Mouse (Mus musculus) left cerebral cortex, postnatal 4 days (tissue): Measurements from ENCODE around the gene Odf3l1. TPM values are rescaled to one million over a fixed set of nuclear protein-coding genes. Genes with fewer than 3 reads are reported as not detected.

ENCODE experiments used
- DNase-seq: peaks from one replicate; pipeline ENCODE4 v3.0.0-alpha.2; 2022
- intact Hi-C: fragments of 180-260 bp; cut with DNase I; formaldehyde crosslinking; loops from one replicate; pipeline ENCODE4 v1.15.1; 2025
- total RNA-seq, 2 experiments: library from RNA; stranded (reverse); gene quantifications; 2 replicates each; pipeline ENCODE4 v1.2.3; 2021

Gene Odf3l1
- total RNA-seq, 2 experiments from 2014 or later = not detected

DNA sequence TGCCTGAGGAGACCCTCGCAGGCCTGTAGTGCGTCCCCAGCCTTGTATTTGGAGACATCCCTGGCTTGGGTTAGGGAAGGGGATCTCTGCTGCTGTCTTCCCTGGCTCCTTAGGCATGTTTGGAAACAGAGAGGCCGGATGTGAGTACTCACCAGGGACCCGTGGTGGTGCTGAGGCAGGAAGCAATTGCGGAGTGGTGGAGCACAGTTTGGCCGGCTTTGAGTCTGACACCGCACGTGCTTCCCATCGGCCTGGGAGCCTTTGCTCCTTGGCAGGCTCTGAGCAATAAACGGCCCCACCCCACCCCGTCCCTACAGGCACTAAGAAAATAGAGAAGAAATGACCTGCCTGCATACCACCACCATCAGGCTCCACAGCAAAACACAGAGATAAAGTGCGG is 18.3 kb upstream of the Odf3l1 start:
- intact Hi-C loops = no loop called here
- DNase-seq = no peak

DNA sequence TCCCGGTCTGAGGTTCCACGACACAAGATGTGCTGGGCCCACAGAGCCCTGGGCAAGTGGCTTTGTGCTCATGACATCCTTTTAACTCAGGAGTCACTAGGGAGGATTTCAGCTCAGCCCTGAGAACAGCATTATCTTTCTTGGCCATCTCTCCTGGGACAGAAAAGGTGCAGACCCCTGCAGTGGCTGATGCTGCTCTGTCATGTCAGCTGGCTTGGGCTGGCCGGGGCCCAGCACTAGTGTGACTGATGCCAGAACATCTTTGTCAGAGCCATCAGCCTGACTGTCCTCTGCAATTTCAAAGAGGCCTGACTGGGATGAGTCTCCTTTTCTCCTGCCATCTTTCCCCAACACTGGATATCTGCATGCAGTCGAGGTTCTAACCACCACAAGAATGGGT is 17.8 kb upstream of the Odf3l1 start:
- intact Hi-C loops = no loop called here
- no peak for DNase-seq

DNA sequence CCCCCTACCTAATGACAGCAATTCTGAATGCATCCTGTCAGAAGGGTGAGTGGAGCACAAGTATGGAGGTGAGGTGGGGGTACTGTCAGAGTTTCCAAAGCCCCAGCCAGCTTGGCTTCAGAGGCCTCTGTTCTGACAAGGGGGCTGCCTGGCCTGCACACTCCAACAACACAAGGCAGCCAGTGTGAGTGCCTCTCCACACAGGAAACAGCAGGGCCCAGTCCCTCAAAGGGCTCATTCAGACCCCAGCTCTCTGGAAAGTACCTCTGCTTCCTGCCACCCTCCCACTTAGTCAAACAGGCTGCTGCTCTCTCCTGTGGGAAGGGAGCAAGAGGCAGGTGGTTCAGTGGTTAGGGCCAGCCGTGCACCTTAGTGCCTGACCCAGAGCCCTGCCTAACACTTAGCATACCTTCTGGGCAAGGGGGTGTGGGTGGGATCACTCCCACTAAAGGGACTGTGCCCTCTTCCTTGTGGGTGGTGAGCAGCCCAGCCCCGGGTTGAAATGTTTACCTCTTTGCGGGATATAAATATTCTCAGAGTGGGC is 17.1 kb upstream of the Odf3l1 start:
- intact Hi-C loops = no loop called here
- no peak for DNase-seq

DNA sequence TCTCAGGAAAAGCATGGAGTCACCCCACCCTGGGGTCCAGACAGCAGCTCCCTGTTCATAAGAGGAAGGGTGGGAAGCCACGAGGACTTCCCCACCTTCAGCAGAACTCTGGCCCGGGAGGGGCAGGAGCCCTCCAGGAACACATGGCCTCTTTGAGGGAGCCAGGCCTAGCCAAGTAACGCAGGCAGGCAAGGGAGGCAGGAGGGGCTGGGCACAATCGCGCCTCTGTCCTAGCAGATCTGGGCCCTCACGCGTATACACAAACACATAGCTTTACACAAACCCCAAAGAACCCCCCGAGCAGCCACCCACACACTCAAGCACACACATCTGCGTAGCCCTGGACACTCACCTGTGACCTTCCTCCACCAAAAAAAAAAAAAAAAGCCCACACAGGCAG is 16.3 kb upstream of the Odf3l1 start:
- DNase-seq = no peak
- intact Hi-C loops = no loop called here

DNA sequence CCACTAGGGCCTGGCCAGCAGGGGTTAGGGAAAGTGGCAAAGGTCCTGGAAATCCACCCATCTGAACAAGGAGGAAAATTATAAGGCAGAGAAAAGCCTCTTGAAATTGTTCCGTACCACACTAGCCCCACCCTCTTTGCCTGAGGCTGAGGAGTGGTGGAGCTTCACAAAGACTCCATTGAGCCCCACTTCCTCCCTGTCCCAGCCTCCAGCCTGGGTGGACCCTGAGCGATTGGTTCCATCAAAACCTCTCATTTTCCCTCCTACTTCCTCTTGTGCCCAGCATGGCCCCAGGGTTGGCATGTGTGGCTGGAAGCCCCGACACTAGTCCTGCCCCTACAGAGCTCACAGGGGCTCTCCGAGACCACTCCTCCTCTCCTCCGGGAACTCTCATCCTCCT is 12.8 kb upstream of the Odf3l1 start:
- DNase-seq = no peak
- intact Hi-C loops = no loop called here

DNA sequence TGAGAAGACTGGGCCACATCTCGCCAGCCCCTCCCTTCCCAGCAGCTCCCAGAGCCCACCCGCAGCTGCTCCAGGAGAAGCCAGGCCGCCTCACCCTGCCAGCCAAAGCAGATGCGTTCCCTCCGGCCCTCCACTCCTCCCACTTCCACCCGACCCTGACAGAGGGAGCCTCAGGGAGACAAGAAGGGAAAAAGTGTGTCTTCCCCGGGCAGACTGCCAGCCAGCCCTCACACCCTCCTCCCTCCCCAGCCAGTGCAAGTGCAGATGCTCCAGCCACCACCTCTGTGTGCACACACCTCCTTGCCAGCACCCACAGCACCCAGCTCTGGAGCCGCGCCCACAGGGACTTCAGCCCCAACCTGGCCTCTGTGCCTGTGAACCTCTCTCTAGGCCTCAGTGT is 12.3 kb upstream of the Odf3l1 start:
- intact Hi-C loops = no loop called here
- DNase-seq = peak; percentile 38

DNA sequence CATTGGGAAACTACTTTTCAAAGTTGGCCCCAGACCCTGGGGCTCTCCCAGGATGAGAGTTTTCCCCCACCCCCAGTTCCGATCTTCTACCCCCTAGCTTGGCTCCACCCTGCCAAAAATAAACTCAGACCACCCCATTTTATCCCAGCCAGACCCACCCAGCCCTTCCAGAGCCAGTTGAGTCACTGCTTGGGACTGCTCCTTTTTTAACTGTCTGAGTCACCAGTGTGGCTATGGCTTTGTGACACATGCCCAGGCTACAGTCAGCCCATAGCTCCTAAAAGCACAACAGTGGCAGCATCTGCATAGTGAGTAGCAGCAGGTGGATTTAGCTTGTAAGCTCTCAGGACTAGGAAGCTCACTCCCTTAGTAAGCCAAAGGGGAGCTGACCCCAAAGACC is 8.6 kb upstream of the Odf3l1 start:
- no peak for DNase-seq
- intact Hi-C loops = no loop called here

DNA sequence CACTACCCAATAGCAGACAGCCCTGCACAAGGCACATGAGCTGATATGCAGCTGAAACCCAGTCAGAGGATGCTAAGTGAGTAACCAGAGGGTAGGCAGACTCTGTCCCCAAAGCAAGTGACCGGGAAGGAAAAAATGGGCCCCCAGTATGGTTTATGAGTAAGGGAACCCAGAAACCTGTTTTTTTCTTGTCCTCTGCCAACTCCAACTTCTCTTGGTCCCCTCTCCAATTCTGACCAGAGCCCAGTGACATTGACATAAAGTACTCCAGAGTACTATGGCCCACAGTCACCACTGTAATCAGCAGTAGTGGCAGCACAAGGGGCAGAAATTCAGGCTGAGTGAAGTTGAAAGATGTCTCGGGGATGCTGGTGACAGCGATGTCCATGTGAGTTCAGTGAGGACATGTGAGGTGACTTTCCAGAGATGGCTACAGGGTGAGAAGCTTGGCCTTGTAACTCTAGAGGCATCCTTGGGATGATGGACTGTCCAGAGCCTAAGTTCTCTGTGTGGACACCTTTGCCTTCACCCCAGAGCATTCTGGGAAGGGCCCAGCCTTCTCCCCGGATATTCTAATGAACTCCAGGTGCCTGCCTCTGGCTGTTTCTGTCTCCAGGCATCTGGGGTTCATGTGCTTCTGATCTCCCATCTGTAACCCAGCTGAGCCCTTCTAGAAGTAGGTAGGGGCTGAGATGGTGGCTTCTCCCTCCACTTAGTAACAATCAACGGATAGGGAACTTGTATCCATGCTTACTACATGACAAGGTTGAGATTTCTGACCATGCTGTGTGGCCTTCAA is 7.8 kb upstream of the Odf3l1 start:
- intact Hi-C loops = no loop called here
- no peak for DNase-seq

DNA sequence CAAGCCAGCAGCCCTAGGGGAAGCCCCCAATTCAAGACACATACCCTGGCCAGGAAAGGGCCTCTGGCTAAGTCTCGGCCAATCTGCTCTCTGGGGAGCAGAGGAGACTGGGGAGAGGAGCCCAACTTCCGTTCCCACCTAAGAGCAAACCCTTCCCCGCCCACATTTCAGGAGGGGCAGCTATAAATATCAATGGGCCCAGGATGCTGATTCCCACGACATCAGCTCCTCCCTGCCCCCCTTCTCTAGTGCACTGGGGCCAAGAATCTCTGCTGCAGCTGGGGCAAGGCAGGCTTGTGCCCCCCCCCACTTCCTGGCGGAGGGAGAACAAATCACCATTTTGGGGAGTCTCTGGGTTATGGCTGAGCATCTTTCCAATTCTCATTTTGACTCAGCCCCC is 6.7 kb upstream of the Odf3l1 start:
- intact Hi-C loops = no loop called here
- no peak for DNase-seq

DNA sequence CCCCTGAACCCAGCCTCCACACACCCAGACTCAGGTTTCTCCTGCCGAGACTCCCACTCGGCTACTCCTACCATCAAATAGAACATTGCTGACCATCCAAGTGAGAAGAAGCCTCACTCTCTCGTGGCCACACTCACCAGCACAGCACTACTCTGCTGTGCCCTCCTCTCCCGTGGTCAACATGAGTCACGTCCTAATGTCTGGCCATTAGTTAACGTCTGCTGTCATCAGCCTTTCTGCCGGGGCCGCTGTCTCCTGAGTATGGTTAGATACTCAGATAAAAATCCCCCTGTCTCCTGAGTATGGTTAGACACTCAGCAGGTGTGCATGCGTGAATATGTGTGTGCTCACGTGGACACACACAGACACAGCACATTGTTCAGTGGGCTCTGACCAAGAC is 6.3 kb upstream of the Odf3l1 start:
- no peak for DNase-seq
- intact Hi-C loops = no loop called here

DNA sequence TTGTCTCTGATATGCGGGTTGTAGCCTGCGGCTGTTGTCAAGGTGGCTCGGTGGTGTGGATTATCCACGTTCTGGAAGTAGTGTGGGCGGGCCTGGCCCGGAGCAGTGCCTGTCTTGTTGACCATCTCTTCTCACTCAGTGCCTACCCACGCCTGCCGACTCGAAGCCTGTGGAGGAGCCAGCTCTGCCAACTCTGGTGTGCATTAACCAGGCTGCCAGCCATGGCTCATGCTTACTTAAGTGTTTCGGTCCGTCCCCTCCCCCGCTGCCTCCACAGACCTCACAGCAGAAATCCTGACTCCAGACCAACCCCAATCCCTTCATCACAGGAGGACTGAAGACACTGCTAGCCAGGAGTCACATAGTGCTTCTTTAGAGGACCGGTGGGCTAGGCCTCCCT is 5.1 kb upstream of the Odf3l1 start:
- peak; percentile 60 for DNase-seq
- intact Hi-C loops = no loop called here

DNA sequence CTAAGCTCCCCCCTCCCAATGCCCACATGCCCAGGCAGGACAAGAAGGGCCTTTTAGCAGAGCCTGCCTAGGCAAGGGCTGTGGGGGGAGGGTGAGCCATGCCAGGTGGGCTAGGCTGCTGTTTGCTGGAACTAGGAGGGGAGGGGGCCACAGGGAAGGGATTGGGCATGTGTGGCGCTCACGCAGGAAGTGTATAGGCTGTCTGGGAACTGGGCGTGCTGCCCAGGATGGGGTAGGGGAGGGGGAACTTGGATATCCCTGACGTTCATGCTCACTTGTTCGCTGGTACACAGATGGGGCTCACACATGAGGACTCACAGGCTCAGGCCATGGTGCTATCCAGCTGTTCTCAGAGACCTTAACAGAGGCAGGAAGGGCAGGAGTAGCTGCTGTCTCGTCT is 3.8 kb upstream of the Odf3l1 start:
- peak; percentile 96 for DNase-seq
- intact Hi-C loops = no loop called here

DNA sequence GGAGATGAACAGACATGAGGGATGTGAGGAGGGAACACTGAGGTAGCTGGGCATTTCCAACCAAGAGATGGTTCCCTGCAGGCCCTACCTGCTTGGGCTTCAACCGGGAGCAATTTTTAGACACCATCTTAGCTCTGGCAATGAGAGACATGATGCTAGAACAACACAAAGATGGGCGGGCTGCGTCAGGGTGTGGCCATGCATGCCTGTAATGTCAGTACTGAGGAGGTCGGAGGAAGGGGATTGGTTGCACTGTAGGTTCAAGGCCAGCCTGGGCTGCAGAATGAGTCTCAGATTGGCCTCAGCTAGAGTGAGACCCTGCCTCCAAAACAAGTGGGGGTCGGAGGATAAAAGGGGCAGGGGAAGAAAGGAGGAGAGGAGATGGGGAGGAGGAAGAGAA is 2.0 kb upstream of the Odf3l1 start:
- DNase-seq = no peak
- intact Hi-C loops = no loop called here

DNA sequence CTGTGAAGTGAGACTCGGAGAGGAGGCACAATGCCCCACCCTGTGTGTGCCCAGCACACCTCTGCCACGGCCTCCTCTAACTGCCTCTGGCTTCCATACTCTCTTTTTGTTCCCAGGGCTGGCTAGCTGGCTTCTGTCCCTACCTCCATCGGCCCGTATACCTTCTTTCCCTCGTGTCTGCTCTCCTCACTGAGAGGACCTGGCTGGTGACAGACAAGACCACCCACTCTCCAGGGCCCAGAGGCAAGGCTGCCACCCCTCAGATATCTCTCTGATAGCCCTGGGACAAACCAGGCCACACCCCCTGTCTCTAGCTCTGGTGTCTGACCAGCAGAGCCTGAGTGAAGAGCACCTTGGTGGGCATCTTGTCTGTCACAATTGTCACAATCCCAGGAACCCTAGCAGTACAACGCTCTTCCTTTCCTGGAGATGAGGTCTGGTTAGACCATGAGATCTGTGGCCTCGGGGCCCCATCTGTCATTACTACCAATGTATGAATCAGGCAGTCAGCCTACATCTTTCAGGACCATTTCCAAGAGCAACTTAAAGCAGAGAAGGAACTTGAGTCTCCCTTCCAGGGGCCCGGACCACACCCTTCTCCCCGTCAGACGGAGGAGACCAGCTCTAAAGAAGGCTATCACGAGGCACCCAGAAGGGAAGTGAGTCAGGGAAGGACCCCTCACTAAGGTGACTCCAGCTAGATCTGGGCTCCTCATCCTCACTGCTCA is 1.4 kb upstream of the Odf3l1 start:
- DNase-seq = no peak
- intact Hi-C loops = no loop called here

DNA sequence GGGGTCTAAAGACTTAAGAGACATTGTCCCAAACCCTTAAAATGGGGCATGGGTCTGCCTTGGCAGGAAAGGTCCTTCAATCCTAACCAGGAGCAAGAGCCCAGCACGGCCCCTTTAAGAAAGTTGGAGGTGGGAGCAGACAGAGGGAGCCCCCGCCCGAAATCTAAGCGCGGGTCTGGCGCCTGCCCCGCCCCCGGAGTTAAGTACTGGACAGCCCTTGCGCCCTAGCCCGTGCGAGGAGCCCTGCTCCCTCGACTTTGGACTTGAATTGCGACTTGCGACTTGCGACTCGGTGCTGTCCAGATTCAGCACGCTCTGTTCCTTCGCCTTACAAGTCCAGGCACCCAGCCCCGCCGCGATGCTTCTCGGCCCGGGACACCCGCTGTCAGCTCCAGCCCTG is 353 bp upstream of the Odf3l1 start, which contains the start of gene Cspg4:
TSS of gene Cspg4 (plus strand) at position 202 of the 400 bp plus-strand sequence.
- DNase-seq = peak; percentile 64
- intact Hi-C loops = no loop called here

DNA sequence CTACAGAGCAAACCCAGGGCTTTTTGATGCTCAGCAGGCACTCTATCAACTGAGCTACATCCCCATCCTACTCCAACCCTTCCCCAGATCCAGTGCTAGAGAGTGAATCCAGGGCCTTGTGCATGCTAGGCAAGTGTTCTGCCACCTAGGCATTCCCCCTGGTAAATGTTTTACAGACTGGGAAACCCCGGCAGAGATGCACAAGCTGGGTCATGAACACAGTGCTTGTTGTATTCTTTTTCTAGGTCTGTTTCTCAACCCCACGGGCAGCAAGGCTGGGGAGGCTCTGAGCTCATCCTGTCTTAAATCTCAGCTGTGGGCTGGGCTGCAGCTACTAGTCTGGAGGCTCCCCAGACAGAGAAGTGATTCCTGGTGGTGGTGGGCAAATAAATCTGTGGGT is 1.6 kb downstream of the Odf3l1 start:
- DNase-seq = no peak
- intact Hi-C loops = no loop called here

DNA sequence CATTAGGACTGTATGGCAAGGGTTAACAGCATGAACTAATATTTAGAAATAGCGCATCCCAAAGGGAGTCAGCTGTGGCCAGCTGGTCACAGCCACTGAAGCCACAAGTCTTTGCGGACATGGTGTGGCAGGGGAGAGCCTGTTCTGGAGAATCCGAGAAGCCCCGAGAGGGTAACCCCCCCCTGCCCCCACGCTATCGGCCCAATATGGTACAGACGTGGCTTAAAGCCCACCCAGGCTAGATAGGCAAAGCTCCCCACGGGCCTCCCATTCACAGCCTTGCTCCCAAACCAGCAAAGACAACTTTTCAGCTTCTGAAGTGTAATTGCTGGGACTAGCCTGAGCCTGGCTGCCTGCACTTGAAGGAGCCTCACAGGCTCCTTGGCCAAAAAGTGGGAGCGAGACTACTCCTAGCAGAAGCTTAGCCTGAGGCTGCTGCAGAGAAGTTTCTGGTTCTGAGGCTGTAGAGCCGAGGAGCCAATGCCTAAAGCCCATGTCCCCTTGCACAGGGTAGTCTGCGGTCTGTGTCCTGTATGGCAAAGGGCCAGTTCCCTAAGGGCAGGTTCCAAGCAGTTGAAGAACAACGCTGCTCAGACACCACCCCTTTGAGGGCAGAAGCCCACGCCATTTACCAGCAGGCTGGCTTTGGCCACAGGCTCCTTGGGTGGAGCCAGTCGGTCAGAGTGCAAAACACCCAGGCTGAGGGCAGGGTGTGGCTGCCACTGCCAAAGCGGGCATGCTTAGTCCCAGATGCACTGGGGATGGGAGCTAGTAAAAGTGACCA is 3.8 kb downstream of the Odf3l1 start:
- DNase-seq = no peak
- intact Hi-C loops = no loop called here

DNA sequence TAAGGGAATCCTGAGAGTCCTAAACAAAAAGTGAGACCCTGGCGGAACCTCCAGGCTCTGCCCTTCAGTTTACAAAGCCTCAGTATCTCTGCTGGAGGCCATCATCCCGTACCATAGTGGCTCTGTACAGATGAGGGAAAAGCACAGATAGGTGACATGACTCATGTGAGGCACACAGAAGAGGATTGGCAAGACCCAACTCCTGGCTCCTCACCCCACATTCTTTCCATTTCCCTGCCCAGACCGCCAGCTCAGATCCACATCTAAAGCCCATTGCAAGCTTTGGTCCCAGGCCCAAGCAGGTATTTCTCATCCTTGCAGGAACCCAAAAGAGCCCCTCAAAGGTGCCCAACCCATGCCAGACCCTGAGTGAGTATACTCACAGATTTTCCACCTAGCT is 4.4 kb downstream of the Odf3l1 start:
- DNase-seq = no peak
- intact Hi-C loops = no loop called here

DNA sequence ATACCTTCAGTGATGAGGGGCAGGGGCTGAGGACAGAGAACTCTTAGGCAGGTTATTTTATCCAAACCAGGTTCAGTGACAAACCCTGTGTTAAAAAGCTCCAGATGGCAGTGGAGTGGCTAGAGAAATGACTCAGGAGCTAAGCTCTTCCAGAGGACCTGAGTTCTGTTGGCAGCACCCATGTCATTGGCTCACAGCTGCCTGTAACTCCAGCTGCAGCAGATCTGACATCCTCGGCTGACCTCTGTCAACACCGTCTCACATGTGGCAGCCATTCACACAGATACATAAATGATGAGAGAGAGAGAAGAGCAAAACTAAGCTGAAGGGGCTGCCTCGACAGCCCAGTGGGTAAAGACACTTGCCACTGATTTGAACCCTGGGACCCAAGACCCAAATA is 7.0 kb downstream of the Odf3l1 start:
- intact Hi-C loops = no loop called here
- DNase-seq = no peak

DNA sequence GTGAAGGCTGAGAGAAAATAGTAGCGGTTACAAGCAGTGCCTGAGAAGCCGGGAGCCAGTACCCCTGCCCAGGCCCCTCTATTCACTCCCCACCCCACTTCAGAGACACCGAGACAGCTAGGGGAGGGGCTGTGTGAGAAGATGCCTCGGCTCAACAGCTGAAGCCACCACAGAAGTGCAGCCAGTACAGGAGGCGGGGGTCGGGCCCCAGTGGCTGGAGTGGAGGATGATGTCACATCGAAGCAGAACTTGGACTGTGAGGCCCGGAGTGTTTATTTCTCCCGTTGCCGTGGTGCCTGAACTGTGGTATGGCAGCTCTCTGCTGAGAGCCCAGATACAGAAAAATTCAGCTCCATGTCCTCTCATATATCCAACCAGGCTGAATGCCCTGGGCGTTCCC is 12.7 kb downstream of the Odf3l1 start:
- DNase-seq = no peak
- intact Hi-C loops = no loop called here

DNA sequence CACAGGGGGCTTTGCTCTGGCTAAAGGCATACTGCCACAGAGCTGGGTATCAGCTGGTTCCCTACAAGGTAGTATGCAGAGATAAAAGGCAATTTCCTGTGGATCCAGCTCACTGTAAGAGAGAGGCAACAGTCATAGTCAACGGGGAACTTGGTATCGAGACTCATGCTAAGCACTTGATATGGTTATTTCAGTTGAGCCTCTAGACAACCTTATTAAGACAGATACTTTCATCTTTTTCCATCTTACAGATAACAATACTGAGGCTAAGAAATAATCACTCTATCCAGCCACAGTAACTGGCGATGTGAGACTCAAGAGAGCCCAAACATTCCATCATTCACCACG is 13.6 kb downstream of the Odf3l1 start:
- intact Hi-C loops = no loop called here
- no peak for DNase-seq
